Mouse (Mus musculus): ENCODE measurements around the gene Opa1.

The Opa1 gene

DNA sequence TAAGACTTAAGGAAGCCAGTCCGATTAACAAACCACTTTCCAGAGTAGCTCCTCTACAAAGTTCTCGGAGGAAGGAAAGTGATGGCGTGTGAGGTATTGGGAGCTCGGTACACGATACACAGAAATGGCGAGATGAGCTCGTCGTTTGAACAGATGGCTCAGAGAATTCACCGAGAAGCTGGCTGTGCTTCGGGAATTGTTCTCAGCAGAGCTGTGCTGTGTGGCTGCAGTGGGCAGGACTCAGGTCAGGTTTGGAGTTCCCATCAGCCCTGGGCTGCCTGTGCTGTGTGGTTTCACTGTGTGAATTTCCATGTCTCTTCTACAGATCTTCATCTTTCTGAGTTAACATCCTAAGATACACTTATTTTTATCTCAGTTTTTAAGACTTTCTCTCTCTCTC lies 77.8 kb downstream of the Opa1 start:
- DNase-seq: peak; percentile 25

DNA sequence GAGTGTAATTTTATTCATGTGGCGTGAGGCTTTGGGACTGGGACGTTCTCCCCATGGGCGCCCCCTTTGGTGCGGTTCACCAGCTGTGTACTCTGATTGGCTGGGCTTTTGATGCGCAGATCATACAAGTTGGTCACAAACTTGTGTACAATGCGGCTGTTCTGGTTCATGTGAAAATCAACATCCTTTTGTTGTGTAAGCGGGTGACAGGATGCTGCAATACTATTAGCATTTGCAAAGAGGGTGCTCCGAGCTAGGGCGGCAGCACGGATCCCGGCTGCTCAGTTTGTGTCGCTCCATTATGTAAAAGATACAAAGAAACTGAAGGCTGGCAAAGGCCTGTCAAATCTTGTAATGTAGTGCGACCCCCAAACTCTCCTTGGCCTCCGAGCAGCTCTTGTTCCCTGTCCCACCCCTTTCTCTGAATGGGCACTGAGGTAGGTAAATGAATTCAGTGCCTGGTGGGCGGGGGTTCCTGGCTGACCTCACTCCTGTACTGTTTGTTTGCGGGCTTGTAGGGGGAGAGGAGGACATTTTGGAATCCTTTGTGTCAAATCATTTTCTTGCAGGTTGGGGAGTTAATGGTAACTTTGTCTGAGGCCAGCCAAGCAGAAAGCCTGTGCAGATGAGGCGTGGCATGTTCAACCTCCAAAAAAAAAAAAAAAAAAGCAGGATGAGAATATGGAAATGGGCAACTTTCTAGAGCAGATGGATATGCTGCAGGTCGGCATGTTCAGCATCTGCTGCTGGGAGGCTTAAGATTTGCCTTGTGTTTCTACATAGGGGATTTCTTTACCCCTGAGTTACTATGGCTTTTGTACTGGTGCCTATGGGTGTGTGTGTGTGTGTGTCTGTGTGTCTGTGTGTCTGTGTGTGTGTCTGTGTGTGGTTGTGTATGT lies 78.8 kb downstream of the Opa1 start:
- peak; percentile 23 for DNase-seq

DNA sequence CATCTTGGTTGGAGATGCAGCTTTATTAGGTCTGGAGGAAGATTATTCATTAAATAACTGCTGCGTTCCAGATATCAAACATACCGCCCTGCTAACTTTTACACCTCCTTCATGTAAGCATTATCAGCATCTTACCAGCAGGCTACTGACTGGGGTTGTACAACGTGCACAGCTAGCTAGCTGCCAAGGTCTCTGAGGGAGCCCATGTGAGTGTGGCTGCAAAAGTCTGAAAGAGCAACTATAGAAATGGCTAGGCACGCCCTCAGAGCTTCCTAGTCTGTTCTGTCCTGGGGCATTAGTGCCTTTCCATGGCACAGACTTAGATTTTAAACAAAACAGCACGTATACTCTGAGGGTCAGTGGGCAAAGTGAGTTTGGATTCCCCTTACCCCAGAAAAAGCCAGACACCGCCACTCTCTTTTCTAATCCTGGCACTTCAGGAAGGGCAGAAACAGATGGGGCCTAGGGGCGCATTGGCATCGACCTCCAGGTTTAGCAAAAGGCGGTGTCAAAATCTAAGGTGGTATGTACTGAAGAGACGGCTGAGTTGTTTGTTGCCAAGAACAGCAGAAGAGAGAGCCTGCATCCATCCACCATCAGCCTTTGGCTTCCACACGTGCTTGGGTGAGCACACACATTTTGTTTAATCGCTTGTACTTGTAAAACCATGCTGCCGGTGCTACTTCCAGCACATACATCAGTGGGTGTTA lies 80.1 kb downstream of the Opa1 start:
- no peak for DNase-seq

DNA sequence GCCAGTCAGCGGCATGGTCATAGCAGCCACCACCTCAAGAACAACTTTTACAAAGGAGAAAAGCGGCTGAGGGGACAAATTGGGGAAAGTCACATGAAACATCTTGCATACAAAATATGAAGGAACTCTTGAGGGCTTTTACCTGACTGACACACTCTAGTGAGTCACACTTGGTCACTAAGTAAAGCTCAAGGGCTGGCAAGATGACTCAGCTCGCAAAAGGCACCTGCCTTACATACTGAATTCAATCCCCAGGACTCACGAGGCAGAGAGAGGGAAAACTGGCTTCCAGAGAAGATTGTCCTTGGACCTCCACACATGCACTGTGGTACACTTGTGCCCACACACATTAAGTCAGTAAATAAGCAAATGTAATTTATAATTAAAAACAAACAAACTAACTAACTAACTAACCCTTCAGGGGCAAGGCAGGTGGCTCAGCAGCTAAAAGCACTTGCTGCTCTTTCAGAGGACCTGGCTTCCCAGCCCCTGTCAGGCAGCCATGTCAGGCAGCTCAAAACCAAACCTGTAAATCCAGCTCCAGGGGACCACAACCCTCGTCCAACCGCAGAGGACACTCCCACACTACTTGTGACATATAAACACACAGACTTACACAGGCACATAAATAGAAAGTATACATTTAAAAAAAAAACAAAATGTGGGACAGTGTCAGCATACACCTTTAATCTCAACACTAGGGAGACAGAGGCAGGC lies 84.1 kb downstream of the Opa1 start:
- DNase-seq: no peak

DNA sequence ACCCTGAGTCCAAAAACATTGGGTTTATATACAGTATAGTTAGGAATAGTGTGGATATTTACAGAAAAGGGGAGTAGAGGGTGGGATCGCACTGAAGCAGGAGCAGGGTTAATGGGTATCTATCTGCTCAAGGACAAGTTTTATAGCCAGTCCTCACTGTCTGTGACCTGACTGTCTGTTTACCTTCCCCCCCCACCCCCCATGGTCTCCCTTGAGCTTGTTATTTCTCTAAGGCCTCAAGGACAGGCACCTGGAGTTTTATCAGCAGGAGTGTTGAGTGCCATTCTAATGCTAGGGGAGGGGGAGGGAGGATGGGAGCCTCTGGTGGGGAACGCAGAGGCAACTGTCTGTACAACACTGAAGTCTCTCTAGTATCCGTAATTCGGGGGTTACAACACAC lies 85.3 kb downstream of the Opa1 start:
- no peak for DNase-seq

DNA sequence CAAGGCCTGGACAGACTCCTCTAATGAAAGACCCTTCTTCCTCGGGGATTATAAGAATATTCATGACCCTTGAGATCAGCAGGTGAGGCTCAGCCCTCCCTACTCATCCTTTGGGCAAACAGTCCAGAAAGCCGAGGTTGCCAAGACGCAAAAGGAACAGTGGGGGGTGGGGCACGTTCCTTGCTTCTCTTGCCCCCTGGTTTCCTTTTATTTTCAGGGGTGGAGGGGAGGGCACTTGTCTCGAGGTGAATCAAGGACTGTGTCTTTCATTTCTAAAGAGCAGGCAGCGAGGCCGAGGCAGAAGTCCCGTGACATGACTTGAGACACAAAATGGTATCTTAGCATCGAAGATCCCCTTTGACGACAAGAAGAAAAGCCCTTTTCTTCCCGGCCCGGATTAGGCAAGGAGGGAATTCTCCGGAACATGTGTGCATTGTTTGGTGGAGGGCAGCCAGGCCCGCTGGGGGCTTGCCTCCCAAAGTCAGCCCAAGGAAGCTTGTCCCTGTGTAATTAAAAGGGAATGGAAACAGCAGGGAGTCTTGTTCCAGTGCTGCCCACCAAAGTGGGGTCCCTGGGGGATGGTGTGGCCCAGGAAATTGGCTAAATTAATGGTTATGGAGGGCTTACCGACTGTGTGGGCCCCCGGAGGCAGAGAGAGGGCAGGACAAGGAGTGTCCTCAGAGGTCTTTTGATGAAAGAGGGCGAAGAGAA lies 88.0 kb downstream of the Opa1 start:
- DNase-seq: no peak

DNA sequence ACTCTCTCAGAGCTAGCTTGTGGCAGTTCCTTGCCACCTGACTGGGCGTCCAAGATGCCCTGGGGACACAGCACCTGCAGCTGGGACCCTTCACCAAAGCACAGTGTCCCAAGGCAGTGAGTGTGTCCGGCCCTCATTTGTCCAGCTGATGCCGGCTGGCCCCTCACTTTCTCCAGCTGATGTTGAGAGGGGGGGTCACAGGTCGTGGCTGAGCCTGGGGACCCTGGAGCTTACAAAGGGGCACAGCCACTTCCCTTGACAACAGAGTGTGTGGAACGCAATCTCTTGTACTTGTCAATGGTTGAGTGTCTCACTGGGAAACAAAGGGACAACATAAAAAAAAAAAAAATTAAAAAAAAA lies 88.5 kb downstream of the Opa1 start:
- no peak for DNase-seq

DNA sequence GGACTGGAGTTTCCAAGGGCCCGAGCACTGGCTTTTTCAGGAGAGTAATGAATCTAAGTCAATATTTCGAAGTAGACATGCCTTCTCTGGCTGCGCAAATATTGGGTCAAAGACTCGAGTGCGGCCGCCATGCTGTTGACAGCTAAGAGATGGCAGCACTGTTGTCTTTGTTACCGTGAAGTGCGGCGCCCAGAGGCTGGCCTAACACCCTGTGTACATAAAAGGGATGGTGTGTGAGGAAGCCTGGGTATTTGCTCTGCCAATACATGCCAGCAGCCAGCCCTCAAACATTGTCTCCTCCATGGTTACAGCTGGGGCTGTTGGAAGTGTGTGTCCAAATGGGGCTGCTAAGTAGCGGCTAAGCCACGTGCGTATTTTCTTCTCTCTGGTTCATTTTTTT lies 89.3 kb downstream of the Opa1 start:
- no peak for DNase-seq

DNA sequence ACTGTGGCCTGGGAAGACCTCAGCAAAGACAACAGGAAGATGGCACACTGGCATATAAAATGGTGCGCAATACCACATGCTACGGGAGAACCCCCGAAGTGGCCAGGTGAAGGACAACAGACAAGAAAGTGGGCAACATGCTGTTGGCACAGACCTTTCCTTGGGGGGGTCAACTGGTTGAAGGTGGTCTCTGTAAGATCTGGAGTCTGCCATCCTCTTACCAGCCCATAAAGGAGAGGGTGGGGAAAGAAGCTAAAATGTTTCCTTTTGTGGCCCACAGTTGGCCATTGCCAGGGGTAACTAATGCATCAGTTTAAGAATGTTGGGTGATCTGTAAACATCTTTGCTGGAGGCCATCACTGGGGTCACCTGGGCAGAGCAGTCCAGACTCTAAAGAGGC lies 91.7 kb downstream of the Opa1 start:
- no peak for DNase-seq

DNA sequence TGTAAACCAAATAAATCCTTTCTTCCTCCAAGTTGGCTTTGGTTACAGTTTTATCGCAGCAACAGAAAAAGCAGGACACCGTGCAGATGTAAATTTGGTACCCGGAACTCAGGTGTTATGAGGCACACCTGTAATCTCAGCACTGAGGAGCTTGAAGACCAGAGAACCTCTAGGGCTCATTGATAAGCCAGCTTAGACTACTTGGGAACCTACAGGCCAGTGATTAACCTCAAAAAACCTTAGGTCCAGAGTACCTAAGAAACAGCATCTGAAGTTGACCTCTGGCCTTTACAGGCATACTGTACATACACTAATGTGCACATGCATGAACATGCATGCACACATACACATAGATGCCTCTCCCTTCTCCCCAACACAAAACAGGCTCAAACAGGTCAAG lies 94.1 kb downstream of the Opa1 start:
- no peak for DNase-seq

DNA sequence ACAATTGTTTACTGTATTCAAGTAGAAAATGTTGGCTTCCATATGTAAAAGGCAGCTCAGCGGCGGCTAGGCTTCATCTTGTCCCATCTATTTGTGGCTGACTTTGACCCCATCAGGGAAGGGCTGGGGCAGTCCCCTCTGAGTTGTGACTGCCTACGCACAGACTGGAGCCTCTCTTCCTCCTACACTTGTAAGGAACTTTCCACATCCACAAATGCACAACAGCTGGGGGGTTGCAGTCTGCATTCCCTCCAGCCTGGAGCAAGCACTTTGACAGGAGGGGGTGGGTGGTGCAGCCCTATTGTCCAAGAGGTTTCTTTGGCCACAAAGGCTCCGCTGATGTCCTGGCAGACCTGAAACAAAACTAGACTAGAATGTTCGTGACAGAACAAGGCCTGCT lies 100.5 kb downstream of the Opa1 start:
- DNase-seq: no peak

DNA sequence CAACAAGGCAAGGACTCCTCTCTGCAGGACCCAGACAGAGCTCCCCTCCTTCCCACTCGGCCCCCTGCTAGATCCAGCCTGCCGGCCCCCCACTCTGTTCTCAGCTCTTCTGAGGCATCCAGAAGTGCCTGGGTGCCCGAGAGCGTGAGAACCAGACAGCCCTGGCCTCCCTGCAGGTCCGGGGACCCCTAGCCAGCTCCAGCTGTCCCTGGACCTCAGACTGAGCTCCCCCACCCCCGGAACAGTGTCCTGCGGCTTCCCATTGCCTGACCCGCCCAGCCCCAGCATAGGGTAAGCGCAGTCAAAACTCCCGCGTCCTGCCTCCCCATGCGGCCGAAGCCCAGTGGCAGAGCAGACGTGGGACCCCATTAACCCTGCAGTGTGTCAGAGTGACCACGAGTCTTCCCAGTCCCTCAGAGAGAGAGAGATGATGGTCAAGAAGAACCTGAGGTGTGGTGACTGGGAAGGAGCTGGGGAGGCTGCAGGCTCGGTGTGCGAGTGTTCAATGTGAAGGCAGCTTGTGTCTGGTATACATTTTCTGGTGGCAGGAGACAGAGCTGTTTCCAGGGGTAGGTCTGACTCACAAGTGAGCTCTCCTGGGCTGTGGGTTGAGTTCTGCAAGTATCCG lies 101.5 kb downstream of the Opa1 start:
- DNase-seq: no peak

DNA sequence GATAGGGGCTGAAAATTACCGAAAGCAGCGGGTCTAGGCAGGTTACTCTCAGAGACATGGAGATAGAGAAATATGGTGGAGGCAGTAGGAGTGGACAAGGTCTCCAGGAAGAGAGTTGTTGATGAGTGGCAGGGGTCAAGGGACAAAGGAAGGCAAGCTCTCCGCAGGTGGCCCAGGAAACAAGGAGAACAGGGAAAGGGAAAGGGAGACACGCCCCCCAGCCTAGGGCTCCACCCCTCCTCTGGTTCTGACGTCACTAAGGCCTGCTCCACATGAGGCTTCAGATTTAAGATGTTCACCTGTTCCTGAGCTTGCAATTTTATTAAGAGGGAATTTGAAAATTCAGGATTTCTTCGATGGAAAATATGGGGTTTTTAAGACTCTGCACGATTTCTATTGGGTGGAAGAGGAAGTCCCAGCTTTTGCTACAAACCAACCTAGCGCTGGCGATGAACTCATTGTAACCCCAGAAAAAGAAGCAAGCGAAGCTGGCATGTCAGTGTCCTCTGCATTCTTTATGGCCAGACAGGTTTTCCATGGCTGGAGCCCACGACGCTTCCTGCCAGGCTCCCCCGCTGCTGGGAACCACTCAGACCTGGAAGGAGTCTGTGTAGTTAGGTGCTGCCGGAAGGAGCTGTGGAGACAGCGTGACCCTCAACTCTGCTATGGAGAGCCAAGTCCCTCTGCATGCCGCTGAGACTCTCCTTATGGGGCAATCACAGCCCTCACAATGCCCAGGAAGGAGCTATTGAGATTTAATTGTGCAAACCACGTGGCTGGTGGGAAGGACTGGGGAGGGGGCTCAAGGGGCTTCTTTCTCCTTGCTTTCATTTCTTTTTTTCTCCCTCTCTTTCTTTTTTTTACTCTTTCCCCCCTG lies 103.7 kb downstream of the Opa1 start:
- no peak for DNase-seq

DNA sequence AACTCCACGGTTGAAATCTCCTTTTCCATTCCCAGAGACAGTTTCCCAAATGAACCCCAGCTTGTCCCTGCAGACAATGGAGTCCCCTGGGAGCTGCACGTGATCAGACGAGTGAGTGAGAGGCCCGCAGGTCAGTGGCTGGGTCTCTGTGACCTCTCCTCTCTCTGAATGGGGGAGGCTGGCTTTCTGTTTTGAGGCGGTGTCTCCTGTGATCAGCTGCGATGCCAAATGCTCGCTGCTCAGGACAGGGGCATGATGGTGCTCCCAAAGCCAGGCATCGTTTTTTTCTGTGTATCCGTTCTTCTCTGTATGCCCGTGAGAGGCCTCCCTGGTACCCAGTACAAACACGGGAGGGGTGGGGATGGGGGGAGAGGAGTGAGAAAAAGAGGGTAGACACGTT lies 104.4 kb downstream of the Opa1 start:
- no peak for DNase-seq

DNA sequence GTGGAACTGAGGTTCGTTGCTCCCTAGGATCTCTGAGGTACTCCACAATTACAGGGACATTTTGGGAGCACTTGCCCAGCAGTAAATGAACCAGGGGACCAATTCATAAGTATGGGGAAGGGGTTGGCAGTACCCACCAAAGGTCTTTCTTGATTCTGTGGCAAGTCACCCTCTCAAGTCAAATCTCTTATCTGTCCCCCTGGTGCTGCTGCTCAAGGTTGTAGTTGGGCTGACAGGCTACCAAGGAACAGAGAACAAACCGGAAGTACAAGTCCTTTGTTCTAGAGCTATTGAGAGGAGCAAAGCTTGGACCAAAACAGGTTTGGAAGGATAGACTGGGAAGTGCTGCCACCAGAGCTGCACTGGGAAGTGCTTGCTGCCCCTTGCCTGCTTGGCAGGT lies 105.0 kb downstream of the Opa1 start:
- DNase-seq: no peak

DNA sequence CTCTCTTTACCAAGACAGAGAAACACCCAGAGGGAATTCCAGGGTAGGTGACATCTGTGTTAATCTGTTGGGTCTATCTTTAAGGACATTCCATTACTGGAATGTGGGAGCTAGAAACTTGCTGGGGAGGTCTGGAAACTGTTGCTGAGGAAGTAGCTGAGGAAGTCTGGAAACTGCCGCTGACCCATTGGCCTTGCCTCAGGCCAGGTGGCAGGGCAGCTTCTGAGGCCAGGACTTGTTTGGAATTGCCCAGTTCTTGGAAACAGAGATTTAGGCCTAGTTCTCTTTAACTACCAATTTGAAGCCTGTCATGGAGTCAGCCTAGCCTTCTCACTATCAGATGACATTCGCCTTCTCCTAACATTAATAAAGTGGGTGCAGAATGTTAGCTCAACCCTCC lies 105.5 kb downstream of the Opa1 start:
- DNase-seq: no peak

DNA sequence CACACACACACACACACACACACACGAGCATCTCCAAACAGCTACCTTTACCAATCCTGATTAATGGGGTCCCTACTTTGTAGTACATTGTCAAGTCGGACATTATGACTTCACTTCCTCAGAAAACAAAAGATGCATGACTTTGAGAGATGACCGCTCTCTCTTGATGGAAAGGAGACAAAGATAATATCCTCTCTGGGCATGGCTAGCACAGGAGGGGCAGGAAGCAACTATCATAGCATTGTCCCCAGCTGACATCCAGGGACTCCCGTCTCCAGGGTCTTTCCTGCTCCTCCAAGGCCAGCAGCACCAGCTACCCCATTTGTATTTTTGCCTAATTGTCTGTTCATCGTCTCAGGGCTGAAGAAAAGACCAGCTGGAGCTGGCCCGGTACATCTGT lies 107.0 kb downstream of the Opa1 start:
- no peak for DNase-seq

DNA sequence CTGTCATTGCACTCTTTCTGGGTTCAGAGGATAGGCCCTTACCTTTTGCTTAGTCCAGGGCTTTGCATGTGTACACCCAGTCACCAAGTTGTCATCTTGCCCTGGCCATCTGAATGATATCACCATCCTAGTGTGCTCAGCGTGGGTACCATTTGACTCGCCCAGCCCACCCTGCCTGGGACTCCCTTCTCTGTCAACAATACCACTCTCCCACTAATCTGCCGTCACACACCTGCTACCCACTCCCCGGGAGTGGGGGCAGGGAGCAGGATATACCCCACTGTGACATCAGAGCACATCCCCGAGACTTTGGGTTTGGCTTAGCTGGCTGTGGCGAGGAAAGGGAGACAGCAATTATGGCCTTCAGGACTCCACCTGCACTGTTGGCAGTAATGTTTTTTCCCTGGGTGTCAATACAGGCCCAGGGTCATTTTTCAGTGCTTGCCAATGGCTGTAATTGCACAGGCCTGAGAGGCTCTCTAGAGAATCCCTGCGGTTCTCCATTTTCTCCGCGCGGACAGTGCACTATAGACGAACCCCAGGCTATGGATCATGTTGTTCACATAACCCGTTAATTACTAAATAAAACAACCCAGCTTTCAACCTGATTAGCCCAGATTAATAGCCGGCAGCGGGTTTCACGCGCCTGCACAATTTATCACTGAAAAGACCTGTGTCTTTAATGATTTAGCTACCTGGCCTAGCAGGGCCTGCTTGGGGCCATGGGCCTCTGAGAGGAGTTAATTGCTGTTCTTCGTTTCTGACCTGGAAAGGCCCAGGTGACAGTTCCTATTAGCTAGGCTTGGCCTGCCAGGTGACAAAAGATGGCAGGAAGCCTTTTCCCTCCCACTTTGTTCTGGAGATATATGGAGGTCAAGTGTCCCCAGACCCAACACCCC lies 109.1 kb downstream of the Opa1 start:
- no peak for DNase-seq

DNA sequence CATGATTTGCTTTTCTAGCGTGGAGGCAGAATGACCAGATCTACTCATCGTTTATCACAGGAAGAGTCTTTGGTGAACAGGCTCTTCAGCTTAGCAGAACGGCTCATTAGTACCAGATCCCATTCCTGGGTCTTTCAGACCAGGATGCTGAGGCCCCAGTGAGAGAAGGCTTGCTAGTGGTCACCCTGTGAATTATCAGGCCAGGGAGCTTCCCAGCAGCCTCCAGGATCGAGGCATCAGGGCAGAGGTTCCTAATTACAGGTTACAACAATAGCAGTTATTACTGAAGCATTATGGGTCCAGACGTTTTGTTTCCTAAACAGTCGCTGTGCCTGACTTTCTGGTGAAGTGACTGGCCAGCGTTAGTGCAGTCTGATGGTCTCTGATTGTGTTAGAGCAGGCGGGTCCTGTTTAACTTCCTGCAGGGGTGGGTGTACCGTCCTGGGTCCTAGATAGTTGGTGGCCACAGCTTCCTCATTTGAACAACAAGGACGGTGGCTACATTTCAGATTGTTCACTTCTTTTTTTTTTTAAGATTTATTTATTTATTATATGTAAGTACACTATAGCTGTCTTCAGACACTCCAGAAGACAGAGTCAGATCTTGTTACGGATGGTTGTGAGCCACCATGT lies 110.2 kb downstream of the Opa1 start:
- no peak for DNase-seq

Data from right cerebral cortex, adult 18-20 months (tissue).